Mouse (Mus musculus) myocyte (in vitro differentiated cells): ENCODE results near the gene Dpm2. TPM values are rescaled to one million over a fixed set of nuclear protein-coding genes. Genes with fewer than 3 reads are reported as not detected.

Experiments
- H3K27me3 ChIP-seq: one replicate; pipeline ENCODE4 v1.6.1; 2011; ENCODE audit not compliant: control insufficient read depth, insufficient read depth, insufficient read length
- H3K36me3 ChIP-seq: one replicate; pipeline ENCODE4 v1.6.1; 2011; ENCODE audit not compliant: control insufficient read depth, insufficient read depth
- H3K4me2 ChIP-seq: one replicate; pipeline ENCODE4 v1.6.1; 2011; ENCODE audit warnings: low read depth, control low read depth
- H3K4me3 ChIP-seq: one replicate; pipeline ENCODE4 v1.5.1; 2011; ENCODE audit warnings: mild to moderate bottlenecking, control low read depth, moderate library complexity
- H3K79me2 ChIP-seq: one replicate; pipeline ENCODE4 v1.6.1; 2011; ENCODE audit not compliant: control insufficient read depth, insufficient read depth
- H3ac ChIP-seq: one replicate; pipeline ENCODE4 v1.6.1; 2011; ENCODE audit not compliant: control insufficient read depth, insufficient read length
- CEBPB ChIP-seq: IDR thresholded peaks from 2 replicates; pipeline ENCODE4 v1.6.1; 2011; ENCODE audit warnings: mild to moderate bottlenecking, moderate library complexity; ENCODE audit not compliant: poor library complexity, insufficient read depth, severe bottlenecking
- E2F4 ChIP-seq: IDR thresholded peaks from one replicate; pipeline ENCODE4 v1.6.1; 2011; ENCODE audit warnings: mild to moderate bottlenecking, control low read depth, moderate library complexity; ENCODE audit not compliant: insufficient read depth
- MAX ChIP-seq: IDR thresholded peaks from one replicate; pipeline ENCODE4 v1.6.1; 2011; ENCODE audit warnings: low read depth, mild to moderate bottlenecking, control low read depth
- MYOD1 ChIP-seq, 3 experiments: IDR thresholded peaks; one replicate each; pipeline ENCODE4 v1.6.1; 2011; ENCODE audit warnings: control low read depth in 2 of 3, low read depth in 2 of 3, mild to moderate bottlenecking in 2 of 3, moderate library complexity in 1 of 3; ENCODE audit not compliant: insufficient read length in 2 of 3, control insufficient read depth in 1 of 3
- MYOG ChIP-seq, 3 experiments: IDR thresholded peaks; one replicate each; pipeline ENCODE4 v1.6.1; 2011; ENCODE audit warnings: control low read depth in 2 of 3, low read depth in 2 of 3, mild to moderate bottlenecking in 2 of 3; ENCODE audit not compliant: insufficient read length in 2 of 3, control insufficient read depth in 1 of 3, insufficient read depth in 1 of 3
- POLR2A ChIP-seq: IDR thresholded peaks from one replicate; pipeline ENCODE4 v1.6.1; 2011; ENCODE audit warnings: low read depth, mild to moderate bottlenecking, control low read depth, moderate library complexity; ENCODE audit not compliant: insufficient read length
- POLR2AphosphoS2 ChIP-seq: IDR thresholded peaks from one replicate; pipeline ENCODE4 v1.6.1; 2011; ENCODE audit warnings: low read depth, control low read depth; ENCODE audit not compliant: insufficient read length
- REST ChIP-seq: IDR thresholded peaks from one replicate; pipeline ENCODE4 v1.6.1; 2011; ENCODE audit warnings: mild to moderate bottlenecking, control low read depth, moderate library complexity; ENCODE audit not compliant: insufficient read depth, insufficient read length
- SRF ChIP-seq: IDR thresholded peaks from one replicate; pipeline ENCODE4 v1.6.1; 2011; ENCODE audit warnings: low read depth; ENCODE audit not compliant: control insufficient read depth, insufficient read length
- TCF12 ChIP-seq: IDR thresholded peaks from one replicate; pipeline ENCODE4 v1.6.1; 2011; ENCODE audit warnings: mild to moderate bottlenecking, control low read depth; ENCODE audit not compliant: poor library complexity, insufficient read depth, severe bottlenecking
- TCF3 ChIP-seq: IDR thresholded peaks from one replicate; pipeline ENCODE4 v1.6.1; 2011; ENCODE audit warnings: low read depth, control low read depth; ENCODE audit not compliant: insufficient read length
- USF1 ChIP-seq: IDR thresholded peaks from one replicate; pipeline ENCODE4 v1.6.1; 2011; ENCODE audit warnings: low read depth, mild to moderate bottlenecking, control low read depth, moderate library complexity
- polyA plus RNA-seq: library from polyadenylated mRNA; unstranded; fragments of >200 nt; fragmentation: generic; extraction: Trizol; gene quantifications from one replicate; pipeline ENCODE4 v1.2.1, GENCODE M21; 2012; ENCODE audit warnings: missing spikeins

Gene Dpm2
- polyA plus RNA-seq, 1 experiment: 47.5 TPM

DNA sequence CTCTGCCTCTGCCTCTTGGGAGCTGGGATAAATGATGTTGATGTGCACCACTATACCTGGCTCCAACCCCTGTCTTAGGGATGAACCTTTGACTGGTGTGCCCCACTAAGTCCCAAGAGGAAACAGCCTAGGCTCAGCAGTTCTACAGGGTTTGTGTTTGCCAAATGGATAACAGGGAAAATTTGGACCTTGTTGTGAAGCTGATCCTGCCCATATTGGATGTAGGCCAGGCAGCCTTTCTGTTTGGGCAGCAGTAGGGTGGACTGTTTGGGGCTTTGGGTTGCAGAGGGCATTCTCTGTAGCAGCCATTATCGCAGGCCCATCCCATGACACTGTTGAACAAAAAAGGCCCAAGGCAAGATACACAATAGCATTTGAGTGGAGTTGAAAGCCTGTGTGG is 23.7 kb upstream of the Dpm2 start:
- Histone ChIP-seq H3K36me3 (no peaks in the 10 kb centered on the region), H3K4me3 (no peak overlapping the region), H3K4me2 (no peak overlapping the region), H3ac (no peak overlapping the region), H3K27me3 (no peaks in the 10 kb centered on the region), H3K79me2 (no peaks in the 10 kb centered on the region)
- TF ChIP-seq TCF12 (no peak), SRF (no peak), CEBPB (no peak), E2F4 (no peak), MYOD1 (IDR thresholded peaks at IDR 0.05; ENCODE audit: control insufficient read depth in 1 of 3, insufficient read length in 2 of 3, low read depth in 2 of 3) (no peak), REST (no peak), POLR2AphosphoS2 (no peak), MYOG (IDR thresholded peaks at IDR 0.05; ENCODE audit: control insufficient read depth in 1 of 3, insufficient read depth in 1 of 3, insufficient read length in 2 of 3, low read depth in 2 of 3) (no peak), MAX (no peak), POLR2A (no peak), USF1 (no peak), TCF3 (no peak)

DNA sequence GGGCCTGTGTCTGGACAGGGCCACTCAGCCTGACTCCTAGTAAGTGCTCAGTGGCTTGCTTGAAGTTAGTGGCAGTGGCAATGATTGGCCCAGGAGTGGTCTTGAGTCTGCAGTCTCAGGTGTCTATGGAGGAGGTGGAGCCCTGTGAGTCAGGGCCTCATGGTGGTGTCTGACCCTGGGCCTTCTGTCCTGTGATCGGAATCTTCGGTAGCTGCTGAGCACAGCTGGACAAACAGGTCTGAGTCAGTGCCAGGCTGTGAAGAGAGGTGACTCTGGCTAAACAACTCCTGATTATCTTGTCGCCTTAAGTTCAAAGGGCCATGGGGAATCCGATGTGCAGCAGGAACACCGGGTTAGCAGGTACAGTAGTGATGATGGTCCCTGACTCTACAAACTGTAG is 23.3 kb upstream of the Dpm2 start:
- Histone ChIP-seq H3K36me3 (no peaks in the 10 kb centered on the region), H3K4me3 (no peak overlapping the region), H3K27me3 (no peaks in the 10 kb centered on the region), H3ac (no peak overlapping the region), H3K4me2 (no peak overlapping the region), H3K79me2 (no peaks in the 10 kb centered on the region)
- TF ChIP-seq MYOG (IDR thresholded peaks at IDR 0.05; ENCODE audit: control insufficient read depth in 1 of 3, insufficient read depth in 1 of 3, insufficient read length in 2 of 3, low read depth in 2 of 3): no peak
- no peak for TF ChIP-seq E2F4
- TF ChIP-seq POLR2AphosphoS2: no peak
- TF ChIP-seq TCF3: no peak
- no peak for TF ChIP-seq SRF
- no peak for TF ChIP-seq MYOD1 (IDR thresholded peaks at IDR 0.05; ENCODE audit: control insufficient read depth in 1 of 3, insufficient read length in 2 of 3, low read depth in 2 of 3)
- no peak for TF ChIP-seq POLR2A
- TF ChIP-seq MAX: no peak

DNA sequence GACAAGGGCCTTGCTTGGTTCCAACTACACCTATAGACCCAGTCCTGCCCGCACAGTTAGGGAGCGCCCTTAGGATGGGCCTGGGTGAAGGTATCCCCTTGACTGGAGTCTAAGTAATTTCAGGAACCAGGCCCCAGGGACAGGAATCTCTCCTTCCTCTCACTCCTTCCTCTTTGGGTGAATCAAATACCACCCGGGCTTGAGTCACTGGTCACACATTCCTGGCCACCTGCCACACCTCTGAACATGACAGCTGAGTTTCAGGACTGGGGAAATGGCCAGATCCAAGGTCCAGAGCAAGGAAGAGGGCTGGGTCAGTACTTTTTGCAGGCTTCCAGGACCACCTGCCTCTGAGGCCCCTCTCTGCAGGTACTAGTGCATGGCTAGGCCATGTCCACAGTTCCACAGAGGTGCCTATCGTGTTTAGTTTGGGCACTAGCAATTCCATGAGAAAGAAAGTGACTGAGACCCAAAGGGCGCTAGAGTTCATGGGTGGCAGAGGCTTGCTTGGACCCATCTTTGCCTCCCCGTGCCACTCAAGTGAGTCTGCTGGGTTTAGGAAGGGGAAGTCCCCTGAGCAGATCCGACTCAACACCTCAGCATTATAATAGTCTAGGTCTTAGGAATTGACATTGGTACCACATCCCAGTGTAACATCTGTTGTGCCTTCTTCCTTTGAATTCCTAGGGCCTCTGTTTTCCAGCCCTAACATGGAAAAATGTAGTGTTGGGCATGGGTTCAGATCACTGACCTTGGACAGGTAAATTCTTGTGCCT is 22.5 kb upstream of the Dpm2 start:
- no peaks in the 10 kb centered on the region for H3K79me2 ChIP-seq
- peak overlapping the region; percentile 13 for H3K4me2 ChIP-seq
- no peak overlapping the region for H3ac ChIP-seq
- H3K27me3 ChIP-seq: no peaks in the 10 kb centered on the region
- TF ChIP-seq TCF3 (no peak), POLR2AphosphoS2 (no peak), MYOD1 (IDR thresholded peaks at IDR 0.05; ENCODE audit: control insufficient read depth in 1 of 3, insufficient read length in 2 of 3, low read depth in 2 of 3) (peak in 2 of 3 experiments; percentile 66 to 78), POLR2A (no peak), REST (no peak), CEBPB (no peak), MYOG (IDR thresholded peaks at IDR 0.05; ENCODE audit: control insufficient read depth in 1 of 3, insufficient read depth in 1 of 3, insufficient read length in 2 of 3, low read depth in 2 of 3) (peak in 2 of 3 experiments; percentile 8 to 83)
- no peak overlapping the region for H3K4me3 ChIP-seq
- no peaks in the 10 kb centered on the region for H3K36me3 ChIP-seq

DNA sequence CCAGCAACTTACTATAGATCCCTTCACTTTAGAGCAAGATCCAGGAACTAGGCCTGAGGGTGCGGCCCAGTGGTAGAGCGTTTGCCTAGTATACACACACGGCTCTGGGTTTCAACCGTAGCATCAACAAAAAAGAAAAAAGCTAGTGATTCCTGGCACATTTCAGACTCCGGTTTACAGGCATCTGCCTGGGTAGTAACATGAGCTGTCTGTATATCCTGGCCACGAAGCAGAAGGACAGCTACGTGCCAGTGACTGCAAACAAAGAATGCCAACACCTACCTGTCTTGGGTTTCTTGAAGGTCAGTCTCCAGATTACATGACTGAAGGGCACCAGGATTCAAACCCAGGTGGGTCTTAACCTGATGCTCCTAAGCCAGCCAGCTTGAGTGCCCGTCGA is 21.5 kb upstream of the Dpm2 start:
- no peak overlapping the region for H3K4me3 ChIP-seq
- no peak for TF ChIP-seq TCF3
- no peak for TF ChIP-seq MAX
- no peak for TF ChIP-seq CEBPB
- TF ChIP-seq POLR2AphosphoS2: no peak
- TF ChIP-seq TCF12: no peak
- TF ChIP-seq E2F4: no peak
- TF ChIP-seq POLR2A: no peak
- TF ChIP-seq SRF: no peak
- TF ChIP-seq USF1: no peak
- no peak for TF ChIP-seq MYOG (IDR thresholded peaks at IDR 0.05; ENCODE audit: control insufficient read depth in 1 of 3, insufficient read depth in 1 of 3, insufficient read length in 2 of 3, low read depth in 2 of 3)
- TF ChIP-seq REST: no peak
- no peak for TF ChIP-seq MYOD1 (IDR thresholded peaks at IDR 0.05; ENCODE audit: control insufficient read depth in 1 of 3, insufficient read length in 2 of 3, low read depth in 2 of 3)
- H3K36me3 ChIP-seq: no peaks in the 10 kb centered on the region
- H3K4me2 ChIP-seq: no peak overlapping the region
- H3K79me2 ChIP-seq: no peaks in the 10 kb centered on the region
- no peak overlapping the region for H3ac ChIP-seq
- no peaks in the 10 kb centered on the region for H3K27me3 ChIP-seq
